Comparison of ENCODE assay signal across 26 mouse cellular contexts in genomic region chr4:136675439-136675838, GRCm38 (mm10). TPM values are rescaled to one million over a fixed set of nuclear protein-coding genes. Genes with fewer than 3 reads are reported as not detected.
DNase-seq lines count a peak whose midpoint lies in the region; ATAC-seq and TF ChIP-seq lines count a peak whose summit lies in the region.
"Had no signal": no experiment of that assay in that cellular context is flagged by ENCODE, and none has a peak within 500 bp of the region (broad histone marks: within the 10 kb centered on the region; RNA-seq: fewer than 3 reads in every experiment).

No protein-coding gene starts in this region.

- no peak for DNase-seq in cerebellum, postnatal 36 days
- no peak for DNase-seq in frontal cortex, adult 2 months (ENCODE audit: extremely low spot score in 1 of 2, low spot score in 1 of 2)
- DNase-seq: adrenal gland, adult 2 months; adrenal gland, adult 8-10 months; adrenal gland, postnatal 10 days; adrenal gland, postnatal 14 days; adrenal gland, postnatal 25 days; adrenal gland, postnatal 36 days; B cell, adult 2 months; cerebellum, adult 11 months; cerebellum, adult 11-12 months; cerebellum, adult 18-20 months had no signal

- H3K27ac ChIP-seq in intestine, embryonic 15.5 days, result no peak overlapping the region
- H3K27ac ChIP-seq in intestine, embryonic 16.5 days (ENCODE audit: low read length), result no peak overlapping the region
- H3K27ac ChIP-seq in intestine, postnatal 0 days (ENCODE audit: low read depth, low read length), result peak overlapping the region; percentile 29

- no peak overlapping the region for H3K4me2 ChIP-seq in intestine, embryonic 15.5 days (replicated peaks)
- H3K4me2 ChIP-seq in intestine, embryonic 16.5 days (ENCODE audit: low read depth, low read length), result no peak overlapping the region
- no peak overlapping the region for H3K4me2 ChIP-seq in intestine, postnatal 0 days (replicated peaks; ENCODE audit: low read depth)

- no peak overlapping the region for H3K4me3 ChIP-seq in intestine, embryonic 15.5 days (replicated peaks)
- no peak overlapping the region for H3K4me3 ChIP-seq in intestine, embryonic 16.5 days (ENCODE audit: low read length)
- H3K4me3 ChIP-seq in intestine, postnatal 0 days (ENCODE audit: low read depth, low read length), result no peak overlapping the region

- H3K9ac ChIP-seq in intestine, embryonic 15.5 days, result no peak overlapping the region
- no peak overlapping the region for H3K9ac ChIP-seq in intestine, embryonic 16.5 days (ENCODE audit: low read depth, low read length)
- no peak overlapping the region for H3K9ac ChIP-seq in intestine, postnatal 0 days (ENCODE audit: low read depth, low read length)

- TF ChIP-seq CTCF in intestine, postnatal 0 days (IDR thresholded peaks at IDR 0.05; ENCODE audit: low read depth), result no peak

- no peaks in the 10 kb centered on the region for H3K27me3 ChIP-seq in intestine, embryonic 15.5 days (replicated peaks)
- no peaks in the 10 kb centered on the region for H3K27me3 ChIP-seq in intestine, embryonic 16.5 days (replicated peaks; ENCODE audit: control insufficient read depth, insufficient read depth, low read length)
- H3K27me3 ChIP-seq in intestine, postnatal 0 days (replicated peaks; ENCODE audit: control insufficient read depth, insufficient read depth, low read length), result no peaks in the 10 kb centered on the region
- H3K27me3 ChIP-seq: Patski had no signal

- H3K36me3 ChIP-seq in intestine, embryonic 15.5 days, result peaks cover 9% of the 10 kb centered on the region; the same call in 1 of the 2 replicates
- 0 out of 2 replicates have a peak, but pooled peaks cover 5% of the 10 kb centered on the region for H3K36me3 ChIP-seq in intestine, embryonic 16.5 days (ENCODE audit: control insufficient read depth, insufficient read depth, low read length)
- H3K36me3 ChIP-seq in intestine, postnatal 0 days (ENCODE audit: control insufficient read depth, insufficient read depth), result peaks cover 23% of the 10 kb centered on the region
- H3K36me3 ChIP-seq: G1E had no signal

- 86% methylated on average over 9 of the region's 9 CpGs for WGBS in intestine, embryonic 15.5 days
- 84% methylated on average over 9 of the region's 9 CpGs for WGBS in intestine, embryonic 16.5 days
- WGBS in intestine, postnatal 0 days, result 53% methylated on average over 9 of the region's 9 CpGs

- no peaks in the 10 kb centered on the region for H3K4me1 ChIP-seq in intestine, embryonic 15.5 days (replicated peaks)
- peaks cover 5% of the 10 kb centered on the region; the same call in 1 of the 2 replicates for H3K4me1 ChIP-seq in intestine, embryonic 16.5 days (ENCODE audit: control insufficient read depth, insufficient read depth, low read length)
- no peaks in the 10 kb centered on the region; the same call in 1 of the 2 replicates for H3K4me1 ChIP-seq in intestine, postnatal 0 days (replicated peaks; ENCODE audit: control insufficient read depth, insufficient read depth, low read length)

- peak; percentile 52 for ATAC-seq in intestine, embryonic 15.5 days
- peak; percentile 61; the same call in 1 of the 2 replicates for ATAC-seq in intestine, embryonic 16.5 days
- ATAC-seq in intestine, postnatal 0 days, result peak; percentile 58
- ATAC-seq in monocyte, adult 5-6 weeks (replicated peaks; ENCODE audit: insufficient number of reproducible peaks, low FRiP score, low TSS enrichment, poor library complexity, severe bottlenecking), result no peak
- ATAC-seq: activated CD4-positive, CD25-positive, alpha-beta regulatory T cell, adult 4 months; CD4-positive, CD25-positive, alpha-beta regulatory T cell, adult 4 months; Patski had no signal

- H3K9me3 ChIP-seq in intestine, embryonic 15.5 days, result no peaks in the 10 kb centered on the region
- no peaks in the 10 kb centered on the region for H3K9me3 ChIP-seq in intestine, embryonic 16.5 days (ENCODE audit: control insufficient read depth, low read length)
- no peaks in the 10 kb centered on the region for H3K9me3 ChIP-seq in intestine, postnatal 0 days (ENCODE audit: control insufficient read depth)
- H3K9me3 ChIP-seq: G1E had no signal

RNA-seq across cellular contexts. Expression of gene Lactbl1, which starts 53.0 kb away (rescaled TPM):
- not detected in 2 replicates for polyA plus RNA-seq in intestine, embryonic 15.5 days (2015; fragmentation: Nextera tagmentation; extraction: Ambion mirVana)
- polyA plus RNA-seq in intestine, embryonic 16.5 days (2015; fragmentation: Nextera tagmentation; extraction: Ambion mirVana), result not detected in 2 replicates
- not detected in 2 replicates for polyA plus RNA-seq in intestine, postnatal 0 days (2015; fragmentation: Nextera tagmentation; extraction: Ambion mirVana)
- not detected in 3 replicates for total RNA-seq in monocyte, adult 5-6 weeks (2017)
- 0.08 and 0.12 TPM in 2 replicates for polyA plus RNA-seq in frontal cortex, adult 2 months (2012; rRNA removed)
- total RNA-seq: adrenal gland, adult 18-20 months; adrenal gland, adult 2 months; adrenal gland, adult 8-10 months; adrenal gland, postnatal 10 days; adrenal gland, postnatal 14 days; adrenal gland, postnatal 25 days; adrenal gland, postnatal 36 days; adrenal gland, postnatal 4 days; CH12.LX; ES-E14; G1E; MEL had no signal
- polyA plus RNA-seq: activated CD4-positive, CD25-positive, alpha-beta regulatory T cell, adult 4 months; adrenal gland, adult 2 months; C2C12; Patski had no signal
